Mouse (Mus musculus) brain, embryonic 14.5 days (tissue): ENCODE results near the gene Dyrk1a.

Experiments
- CTCF ChIP-seq: fragments of 200-500 bp; IDR thresholded peaks from 2 replicates; pipeline ENCODE4 v1.5.1; 2012; ENCODE audit warnings: inconsistent platforms, mild to moderate bottlenecking, moderate library complexity, borderline replicate concordance; ENCODE audit not compliant: insufficient read depth, insufficient read length; ENCODE audit errors: extremely low read depth
- POLR2A ChIP-seq: fragments of 200-500 bp; IDR thresholded peaks from 2 replicates; pipeline ENCODE4 v1.6.1; 2012; ENCODE audit warnings: mild to moderate bottlenecking, inconsistent platforms, borderline replicate concordance; ENCODE audit not compliant: poor library complexity, insufficient read depth, insufficient read length, severe bottlenecking; ENCODE audit errors: extremely low read depth

DNA sequence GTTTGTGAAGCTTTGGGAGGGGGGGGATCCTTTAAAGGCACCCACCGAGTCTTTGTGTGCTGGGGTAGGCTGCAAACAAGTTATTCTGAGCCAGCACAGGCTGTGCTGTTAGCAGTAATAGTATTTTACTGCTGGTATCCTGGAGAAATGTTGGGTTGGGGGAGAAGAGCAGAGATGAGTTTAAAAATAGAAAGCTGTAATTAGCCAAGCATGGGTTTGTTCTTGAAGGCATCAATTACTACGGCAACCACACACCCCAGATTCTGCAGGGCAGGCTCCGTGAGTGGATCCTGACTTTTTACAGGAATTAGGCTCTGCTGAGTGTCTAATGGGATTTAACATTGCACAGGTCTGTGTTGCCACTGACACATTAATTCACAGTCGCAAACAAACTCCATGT lies 149.1 kb downstream of the Dyrk1a start:
- no peak for TF ChIP-seq CTCF
- no peak for TF ChIP-seq POLR2A
